Mouse (Mus musculus): ENCODE results near the gene Anapc11. TPM values are rescaled to one million over a fixed set of nuclear protein-coding genes. Genes with fewer than 3 reads are reported as not detected.
"Not testable (repeated sequence)": the region's sequence is repeated elsewhere in the genome, so short reads cannot be mapped to it uniquely, and the experiment has no call there.

The Anapc11 gene
- total RNA-seq, 2 experiments from 2014 or later: 32.3 to 90.6 TPM

DNA sequence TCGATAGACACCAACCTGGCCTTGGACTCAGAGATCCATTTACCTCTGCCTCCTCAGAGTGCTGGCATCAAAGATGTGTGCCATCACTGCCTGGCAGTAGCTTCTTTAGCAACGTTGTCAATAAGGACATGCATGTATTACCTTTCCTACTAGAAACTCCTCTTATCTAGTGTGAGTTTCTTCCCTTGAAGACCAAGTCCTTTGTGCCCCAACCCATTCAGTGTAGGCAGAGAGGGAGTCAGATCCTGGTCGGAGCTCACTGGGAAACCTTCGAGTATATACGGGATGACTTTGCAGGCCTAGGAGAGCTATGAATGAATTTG, 24.0 kb upstream of the Anapc11 start:
- ATAC-seq (ENCODE audit: poor library complexity, severe bottlenecking): no peak

DNA sequence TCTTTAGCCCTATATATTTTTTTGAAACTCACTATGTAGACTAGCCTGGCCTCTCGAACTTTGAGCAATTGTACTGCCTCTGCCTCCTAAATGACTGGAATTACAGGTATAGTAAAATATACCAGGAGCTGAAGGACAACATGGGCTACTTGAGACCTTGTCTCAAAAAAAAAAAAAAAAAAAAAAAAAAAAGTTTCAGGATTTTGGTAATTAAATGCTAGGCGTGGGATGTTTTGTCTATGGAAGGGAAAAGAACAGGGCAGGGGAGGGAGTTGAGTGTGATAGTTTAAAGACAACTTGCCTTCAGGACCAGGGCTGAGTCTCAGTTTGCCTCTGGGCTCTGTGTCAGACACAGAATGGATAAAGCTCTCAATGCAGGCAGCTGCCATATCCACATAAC, 23.2 kb upstream of the Anapc11 start:
- no peak for ATAC-seq (ENCODE audit: poor library complexity, severe bottlenecking)

DNA sequence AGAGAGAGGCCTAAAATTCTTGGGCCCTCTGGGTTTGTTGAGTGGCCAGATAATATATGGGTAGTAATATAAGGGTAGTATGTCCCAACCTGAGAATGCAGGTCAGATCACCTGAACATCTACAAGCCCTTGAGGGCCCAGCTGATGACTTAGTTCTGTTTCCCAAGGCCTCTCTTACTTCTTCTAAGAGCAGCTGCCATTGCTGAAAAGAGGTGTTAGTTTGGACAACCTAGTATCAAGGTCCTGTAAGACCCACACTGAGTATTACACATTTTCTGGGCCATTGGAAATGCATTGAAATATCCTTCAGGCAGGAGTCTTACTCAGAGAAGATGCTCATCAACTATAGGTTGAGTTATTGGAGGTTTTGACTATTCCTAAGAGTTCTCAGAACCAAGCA, 22.3 kb upstream of the Anapc11 start:
- ATAC-seq (ENCODE audit: poor library complexity, severe bottlenecking): no peak

DNA sequence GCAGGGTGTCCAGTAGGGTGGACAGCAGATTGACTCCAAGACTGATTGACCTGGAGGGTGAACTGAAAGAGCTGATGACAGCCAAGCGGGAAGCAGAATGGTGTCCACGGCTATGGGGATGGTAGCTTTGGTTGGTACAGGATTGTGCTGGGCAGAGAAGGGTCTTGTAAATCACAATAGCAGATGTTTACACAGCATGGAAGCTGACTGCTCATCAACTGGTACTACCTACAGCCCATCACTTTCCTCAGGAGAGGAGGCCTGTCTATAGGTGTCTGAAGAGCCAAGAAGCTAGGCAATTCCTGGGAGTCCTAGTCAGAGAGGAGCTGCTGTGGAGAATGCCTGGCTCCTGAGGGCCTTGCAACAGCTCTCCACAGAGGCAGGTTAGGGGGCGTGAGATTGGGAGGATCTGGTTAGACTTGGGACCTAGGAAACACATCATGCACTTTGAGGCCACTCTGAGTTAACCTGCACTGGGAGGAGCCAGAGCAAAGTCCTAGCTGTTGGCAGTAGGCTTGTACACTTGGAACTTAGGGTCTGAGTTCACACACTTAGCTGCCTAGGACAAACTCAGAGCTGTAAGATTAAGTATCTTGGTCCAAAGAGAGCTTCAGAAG, 21.7 kb upstream of the Anapc11 start:
- ATAC-seq (ENCODE audit: poor library complexity, severe bottlenecking): no peak

DNA sequence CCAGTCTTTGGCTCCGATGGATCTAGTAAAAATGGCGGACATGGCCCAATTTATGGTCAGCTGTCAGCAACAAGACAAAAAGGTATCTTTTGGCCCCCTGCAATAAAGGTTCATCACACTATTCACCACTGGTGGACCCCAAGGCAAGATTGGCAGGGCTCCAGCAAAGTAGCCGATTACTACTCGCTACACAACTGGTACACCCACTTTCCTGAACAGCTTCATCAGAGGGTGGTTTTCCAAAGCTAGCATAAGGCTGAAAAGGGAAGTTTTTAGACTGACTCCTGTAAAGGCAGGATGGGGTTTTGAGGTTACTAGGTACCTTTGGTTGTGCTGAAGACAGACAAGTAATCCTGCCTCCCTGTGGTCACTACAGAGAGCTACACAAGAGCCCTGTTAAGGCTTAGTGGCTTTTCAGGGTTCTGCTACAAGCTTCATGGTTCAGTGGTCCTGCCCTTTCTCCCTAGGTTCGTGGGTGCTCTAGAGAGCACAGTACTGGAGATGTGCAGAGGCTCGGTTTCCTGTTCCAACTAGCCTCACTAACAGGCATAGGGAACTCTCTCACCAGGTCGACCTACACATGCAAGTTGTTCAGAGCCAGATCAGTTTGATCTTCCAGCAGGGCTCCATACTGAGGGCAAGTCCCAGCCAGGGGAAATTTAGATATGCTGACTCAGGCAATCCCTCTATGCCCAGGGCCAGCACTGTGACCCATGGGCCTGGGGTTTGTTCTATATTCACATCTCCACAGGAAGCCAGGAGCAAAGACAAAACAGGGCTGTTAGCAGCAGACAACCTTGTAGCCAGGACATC, 20.8 kb upstream of the Anapc11 start:
- no peak for ATAC-seq (ENCODE audit: poor library complexity, severe bottlenecking)

DNA sequence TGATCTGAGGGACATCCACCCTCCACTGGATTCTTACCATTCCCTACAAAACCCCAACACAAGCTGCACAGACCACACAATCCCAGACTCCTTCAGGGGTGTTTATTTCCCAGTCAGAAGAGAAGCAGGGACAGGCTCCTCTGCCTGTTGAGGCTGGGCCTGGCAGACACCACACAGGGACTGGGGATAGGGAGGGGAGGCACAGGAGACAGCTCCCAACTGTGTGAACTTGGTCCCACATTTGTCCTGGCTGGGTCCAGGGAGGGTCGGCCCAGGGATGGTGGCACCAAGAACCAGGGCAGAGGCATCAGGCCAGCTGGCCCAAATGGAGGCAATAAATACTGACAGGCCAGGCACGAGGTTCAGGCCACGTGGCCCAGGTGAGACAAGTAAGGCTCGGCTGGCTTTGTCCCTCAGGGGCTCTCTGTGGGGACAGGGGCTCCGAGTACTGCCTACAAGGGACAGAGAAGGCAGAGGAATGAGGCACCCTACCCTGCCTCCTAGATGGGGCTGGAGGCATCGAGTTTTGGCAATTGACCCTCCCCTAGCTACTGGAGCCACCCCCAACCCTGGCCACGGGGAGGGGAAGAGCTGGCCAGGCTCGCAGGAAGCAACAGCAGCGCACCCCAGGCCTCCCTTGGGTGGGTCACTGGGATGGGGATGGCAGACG, 20.1 kb upstream of the Anapc11 start:
- ATAC-seq (ENCODE audit: poor library complexity, severe bottlenecking): no peak

DNA sequence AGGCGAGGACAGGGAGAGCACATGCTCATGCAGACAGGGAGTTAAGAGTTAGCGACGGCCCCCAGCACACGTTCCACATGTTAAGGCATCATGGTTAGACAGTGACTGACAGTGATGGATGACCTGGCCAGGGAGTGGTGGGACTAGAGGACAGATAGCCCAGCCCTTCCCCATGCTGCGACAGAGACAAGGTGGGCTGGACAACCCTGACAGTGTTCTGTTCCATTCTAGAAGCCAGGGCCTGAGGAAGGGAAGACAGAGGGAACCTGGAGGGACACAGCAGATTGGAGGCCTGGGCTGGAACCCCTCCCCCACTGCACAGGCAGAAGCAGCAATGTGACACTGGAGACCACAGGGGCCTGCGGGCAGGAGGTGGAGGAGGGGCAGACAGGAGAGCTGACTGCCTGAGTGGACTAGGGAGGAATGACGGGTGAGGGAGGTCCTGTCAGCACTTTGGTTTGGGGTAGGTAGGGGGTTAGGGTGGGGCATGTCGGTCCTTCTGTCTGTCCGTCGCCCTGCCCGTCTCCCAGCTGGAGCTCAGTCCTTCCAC, 19.5 kb upstream of the Anapc11 start:
- ATAC-seq (ENCODE audit: poor library complexity, severe bottlenecking): no peak

DNA sequence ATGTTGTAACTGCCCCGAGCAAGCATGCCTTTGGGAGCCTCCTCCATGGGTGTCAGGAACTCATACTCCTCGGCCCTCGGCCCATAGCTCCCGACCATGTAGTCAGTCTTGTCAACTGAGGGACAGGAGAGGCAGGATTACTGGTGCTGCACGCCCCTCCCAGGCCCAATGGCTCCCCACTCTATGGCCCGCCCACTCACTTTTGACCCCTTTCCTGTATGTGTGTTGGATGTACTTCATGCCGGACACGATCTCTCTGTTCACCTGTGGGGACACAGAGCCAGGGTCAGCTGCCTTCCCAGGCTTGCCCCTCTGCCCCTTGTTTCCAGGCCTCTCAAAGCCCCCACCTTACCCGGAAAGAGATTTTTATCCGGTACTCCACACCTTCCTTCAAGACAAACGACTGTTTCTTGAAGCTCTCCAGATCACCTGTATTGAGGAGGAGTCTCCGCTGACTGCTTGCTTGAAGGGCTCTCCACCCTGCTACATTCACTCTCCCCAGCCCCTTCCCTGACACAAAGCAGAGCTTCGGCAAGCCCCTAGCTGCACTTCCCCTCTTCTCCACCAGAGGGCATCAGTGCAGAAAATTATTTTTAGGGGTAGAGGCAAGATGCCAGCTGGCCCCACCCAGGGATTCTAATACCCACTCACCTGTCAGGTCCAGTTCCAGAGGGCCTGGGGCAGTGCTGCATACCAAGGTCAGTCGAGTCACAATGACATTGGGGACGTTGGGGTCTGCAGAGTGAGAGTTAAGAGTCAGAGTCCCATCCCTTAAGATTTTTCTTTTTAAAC, 18.7 kb upstream of the Anapc11 start:
- 0 out of 2 replicates have a peak, but pooled peaks have one; percentile 23 for ATAC-seq (ENCODE audit: poor library complexity, severe bottlenecking)

DNA sequence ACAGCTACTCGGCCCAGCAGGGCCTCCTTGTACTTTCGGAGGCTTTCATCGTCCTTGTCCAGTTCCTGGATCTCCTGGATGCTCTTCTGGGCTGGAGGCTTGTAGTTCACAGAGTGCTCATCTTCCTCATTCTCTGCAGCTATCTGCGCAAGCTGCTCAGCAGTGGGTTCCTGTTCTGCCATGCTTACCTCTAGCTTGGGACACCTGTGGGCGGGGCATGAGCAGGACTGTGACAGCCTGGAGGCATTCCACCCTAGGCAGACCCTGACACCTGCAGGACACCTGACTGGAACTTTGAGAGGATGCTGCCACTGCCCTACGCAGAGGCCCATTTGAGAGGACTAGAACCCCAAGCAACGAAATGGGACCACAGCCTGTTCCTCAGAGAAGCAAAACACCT, 18.0 kb upstream of the Anapc11 start:
- peak; percentile 71 for ATAC-seq (ENCODE audit: poor library complexity, severe bottlenecking)

DNA sequence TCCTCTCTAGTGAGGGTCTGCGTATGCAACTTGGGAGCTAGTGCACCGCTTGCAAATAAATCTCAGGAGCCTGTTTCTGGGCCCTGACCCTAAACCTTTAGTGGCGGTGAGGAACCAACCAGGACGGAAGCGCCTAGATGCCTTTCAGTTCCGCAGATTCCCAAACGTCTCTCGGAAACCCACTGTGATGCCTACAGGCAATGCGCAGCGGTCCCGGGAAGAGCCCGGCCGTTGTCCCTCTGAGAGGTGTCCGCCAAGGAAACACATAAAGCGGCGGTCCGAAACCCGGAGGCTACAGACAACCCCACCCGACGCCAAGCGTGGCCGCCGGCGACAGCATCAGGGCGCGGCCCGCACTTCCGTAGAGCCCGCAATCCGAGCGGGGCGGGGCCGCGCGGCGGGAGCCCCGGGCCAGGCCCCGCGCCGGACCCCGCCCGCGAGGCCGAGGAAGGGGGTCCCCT, 17.3 kb upstream of the Anapc11 start:
- ATAC-seq (ENCODE audit: poor library complexity, severe bottlenecking): peak; percentile 43

DNA sequence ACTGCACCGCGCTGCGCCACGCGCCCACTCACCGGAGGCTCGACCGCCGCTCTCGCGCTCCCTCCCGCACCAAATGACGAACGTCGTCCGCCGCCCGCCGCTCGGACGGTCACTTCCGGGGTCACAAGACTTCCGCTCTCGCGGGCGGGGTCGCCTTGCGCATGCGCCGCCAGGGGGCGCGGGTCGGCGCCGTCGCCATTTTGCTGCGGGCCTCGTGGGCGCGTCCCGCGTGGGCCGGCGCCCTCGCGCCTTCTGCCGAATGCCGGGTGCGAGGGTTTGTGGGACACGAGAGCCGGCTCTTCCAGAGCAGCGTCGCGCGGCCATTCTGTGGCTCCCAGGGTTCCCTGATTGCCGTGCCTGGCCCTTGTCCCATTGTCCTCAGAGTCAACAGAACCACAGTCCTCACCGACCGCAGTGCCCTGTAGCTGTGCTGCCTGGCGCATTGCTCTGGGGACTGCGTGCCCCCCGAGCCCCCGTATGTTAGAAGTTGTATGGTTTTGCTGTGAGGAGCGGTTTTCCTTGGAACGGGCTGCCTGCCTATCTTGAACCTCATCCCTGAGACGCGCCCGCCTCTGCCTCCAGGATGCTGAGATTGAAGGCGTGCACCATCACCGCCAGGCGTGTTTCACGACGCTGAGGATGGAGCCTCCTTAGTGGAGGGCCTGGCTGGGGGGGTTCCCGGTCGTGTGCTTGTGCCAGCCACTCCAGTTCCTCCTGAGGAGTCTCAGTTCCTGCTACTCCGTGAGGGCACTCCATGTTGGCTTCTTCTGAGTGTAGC, 16.5 kb upstream of the Anapc11 start, which contains the start of gene Arhgdia:
Gene Arhgdia, minus strand, starts transcription at position 135 of the 778 bp plus-strand sequence.
- peak; percentile 46 for ATAC-seq (ENCODE audit: poor library complexity, severe bottlenecking)

DNA sequence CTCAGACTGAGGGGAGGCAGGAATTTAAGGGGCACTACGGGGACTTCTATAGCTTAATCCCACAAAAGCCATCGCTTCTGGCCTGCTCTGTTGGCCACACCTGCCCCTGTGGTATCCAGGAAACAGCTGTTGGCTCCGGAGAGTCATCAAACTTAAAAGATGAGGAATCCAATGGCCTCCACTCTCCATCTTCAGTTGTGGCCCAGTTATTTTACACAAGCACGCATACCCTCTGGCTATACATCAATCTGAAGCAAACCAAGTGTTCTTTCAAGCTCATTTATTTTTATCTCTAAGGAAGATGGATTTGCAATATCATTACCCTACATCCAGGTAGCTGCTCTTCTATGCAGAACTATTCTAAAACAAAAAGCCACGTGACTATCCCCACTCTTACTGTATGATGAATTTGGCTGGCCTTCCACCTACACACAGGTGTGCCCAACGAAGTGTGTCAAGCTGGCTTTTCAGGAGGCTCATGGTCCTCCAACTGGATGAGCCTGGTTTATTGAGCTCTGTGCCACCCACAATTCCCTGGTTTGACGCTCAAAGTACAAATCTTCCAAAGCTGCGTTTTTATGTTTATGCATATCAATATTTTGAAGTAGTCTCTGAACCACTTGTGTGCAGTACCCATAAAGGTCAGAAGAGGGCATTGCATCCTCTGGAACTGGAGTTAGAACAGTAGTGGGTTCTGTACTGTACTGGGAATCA, 15.8 kb upstream of the Anapc11 start:
- ATAC-seq (ENCODE audit: poor library complexity, severe bottlenecking): no peak

DNA sequence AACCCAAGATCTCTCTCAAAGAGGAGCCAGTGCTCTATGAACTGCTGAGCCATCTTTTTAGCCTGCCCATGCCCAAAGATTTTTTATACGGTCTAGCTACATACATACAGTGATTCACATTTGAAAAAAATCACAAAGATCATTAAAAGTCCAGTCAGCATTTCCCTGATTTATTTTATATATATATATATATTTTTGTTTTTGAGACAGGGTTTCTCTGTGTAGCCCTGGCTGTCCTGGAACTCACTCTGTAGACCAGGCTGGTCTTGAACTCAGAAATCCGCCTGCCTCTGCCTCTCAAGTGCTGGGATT, 15.3 kb upstream of the Anapc11 start:
- ATAC-seq (ENCODE audit: poor library complexity, severe bottlenecking): not testable (repeated sequence)

DNA sequence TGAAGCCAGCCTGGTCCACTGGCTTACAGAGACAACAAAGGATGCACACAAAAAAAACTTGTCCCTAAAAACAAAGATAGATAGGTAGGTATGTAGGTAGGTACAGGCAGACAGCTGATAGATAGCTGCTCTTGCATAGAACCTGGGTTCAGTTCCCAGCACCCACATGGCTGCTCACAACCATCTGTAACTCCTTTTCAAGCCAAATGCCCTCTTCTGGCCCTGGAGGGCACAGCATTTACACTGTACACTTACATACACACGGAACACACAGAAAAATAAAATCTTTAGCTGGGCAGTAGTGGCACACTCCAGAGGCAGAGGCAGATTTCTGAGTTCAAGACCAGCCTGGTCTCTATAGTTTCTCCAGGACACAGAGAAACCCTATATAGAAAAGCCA, 14.3 kb upstream of the Anapc11 start:
- ATAC-seq (ENCODE audit: poor library complexity, severe bottlenecking): no peak

DNA sequence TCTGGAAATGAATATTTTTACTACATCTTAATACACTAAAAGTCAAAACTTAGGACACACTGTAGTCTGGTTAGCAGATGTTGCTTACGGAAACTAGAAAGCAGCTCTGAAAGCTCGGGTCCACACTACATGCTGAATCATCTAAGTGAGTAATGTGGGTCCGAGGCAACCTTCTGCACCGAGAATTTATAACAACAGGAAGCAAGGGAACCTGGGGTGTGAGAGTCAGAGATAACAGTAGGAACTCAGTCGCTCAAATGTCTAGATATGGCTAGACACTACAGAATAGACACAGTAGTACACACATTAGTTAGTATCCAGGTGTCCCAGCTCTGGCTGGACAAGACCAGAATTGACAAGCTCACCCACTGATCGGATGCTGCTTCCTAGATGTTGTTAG, 9.7 kb upstream of the Anapc11 start:
- ATAC-seq (ENCODE audit: poor library complexity, severe bottlenecking): no peak

DNA sequence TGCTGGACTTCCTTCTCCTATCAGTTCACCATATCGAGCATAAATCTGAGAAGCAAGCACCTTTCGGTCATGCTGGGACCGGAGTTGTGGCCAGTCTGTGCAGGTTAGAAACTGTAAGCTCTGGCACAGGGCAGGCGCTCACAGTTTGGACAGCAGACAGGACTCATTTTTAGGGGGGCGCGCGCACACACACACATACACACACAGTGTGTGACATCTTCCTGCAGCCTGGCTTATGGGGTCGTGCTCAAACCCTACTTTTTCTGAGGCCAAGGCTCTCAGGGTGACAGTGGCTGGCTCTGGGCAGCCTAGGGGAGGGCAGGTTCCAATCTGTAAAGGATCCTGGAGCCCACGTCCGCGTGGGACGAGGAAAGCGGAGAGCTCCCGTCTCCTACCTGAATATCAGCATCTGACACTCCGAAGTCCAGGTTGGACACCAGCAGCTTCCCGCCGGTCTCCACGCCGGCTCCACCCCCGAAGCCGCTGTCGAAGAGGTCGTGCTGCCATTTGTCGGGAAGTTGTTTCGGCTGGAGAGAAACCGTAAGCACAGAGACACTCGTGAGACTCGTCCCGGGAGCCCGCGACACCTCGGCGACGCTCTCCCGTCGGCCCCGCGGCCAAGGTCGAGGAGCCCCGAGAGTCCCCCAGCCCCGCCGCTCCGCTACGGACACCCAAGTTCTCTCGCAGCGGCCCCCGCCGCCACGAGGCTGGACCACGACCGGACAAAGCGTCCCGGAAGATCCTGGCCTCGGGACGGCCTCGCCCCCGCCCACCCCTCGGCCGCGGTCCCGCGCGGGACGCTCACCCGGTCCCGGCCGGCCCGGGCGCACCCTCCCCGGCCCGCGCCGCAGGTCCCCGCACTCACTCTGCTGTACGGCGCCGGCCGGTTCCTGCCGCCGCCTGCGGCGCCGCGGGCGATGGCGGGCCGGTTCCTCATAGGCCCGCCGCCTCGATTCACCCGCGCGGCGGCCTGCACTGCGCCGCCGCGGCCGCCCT, 683 bp upstream of the Anapc11 start:
- ATAC-seq (ENCODE audit: poor library complexity, severe bottlenecking): peak; percentile 15

DNA sequence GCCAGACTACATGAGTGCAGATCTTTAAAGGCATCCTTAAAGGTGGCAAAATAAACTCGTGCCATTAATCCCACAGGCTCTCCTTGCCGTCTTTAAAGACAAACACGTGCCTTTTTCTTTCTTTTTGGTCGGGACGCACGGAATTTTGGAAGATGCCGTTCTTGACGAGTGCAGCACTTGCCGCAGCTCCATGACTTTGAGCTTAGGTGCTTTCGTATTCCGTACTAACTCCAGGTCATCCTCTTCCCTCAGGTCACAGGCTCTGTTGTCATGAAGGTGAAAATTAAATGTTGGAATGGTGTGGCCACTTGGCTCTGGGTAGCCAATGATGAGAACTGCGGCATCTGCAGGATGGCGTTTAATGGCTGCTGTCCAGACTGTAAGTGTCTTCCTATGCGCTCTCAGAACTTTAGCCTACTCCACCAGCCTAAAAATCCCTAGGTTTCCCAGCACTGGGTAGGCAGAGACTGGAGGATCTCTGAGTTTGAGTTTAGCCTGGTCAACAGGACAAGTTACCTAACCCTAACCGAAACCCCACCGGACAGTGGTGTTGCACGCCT, 849 bp downstream of the Anapc11 start:
- ATAC-seq (ENCODE audit: poor library complexity, severe bottlenecking): no peak

DNA sequence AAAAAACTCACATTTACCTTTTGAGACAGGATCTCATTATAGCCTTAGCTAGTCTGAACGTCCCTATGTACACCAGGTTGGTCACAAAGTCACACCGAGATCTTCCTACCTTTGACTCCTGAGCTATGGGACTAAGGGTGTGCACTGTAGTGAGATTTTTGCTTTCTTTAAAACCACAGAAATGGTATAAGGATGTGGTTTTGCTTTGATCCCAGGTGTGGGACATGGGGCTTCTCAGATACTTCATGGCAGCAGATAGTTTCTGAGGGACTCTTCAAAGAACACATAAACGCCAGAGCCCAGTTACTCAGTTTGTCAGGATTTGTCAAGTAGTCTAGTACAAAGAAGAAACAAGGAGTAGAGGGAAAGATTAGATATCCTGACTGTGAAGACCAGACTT, 2.5 kb downstream of the Anapc11 start:
- no peak for ATAC-seq (ENCODE audit: poor library complexity, severe bottlenecking)
